Mouse (Mus musculus): ENCODE measurements around the gene Hpse2. TPM values are rescaled to one million over a fixed set of nuclear protein-coding genes. Genes with fewer than 3 reads are reported as not detected.

Gene Hpse2
- total RNA-seq, 2 experiments from 2014 or later = not detected

- no peak for ATAC-seq (replicated peaks; ENCODE audit: low FRiP score, poor library complexity, severe bottlenecking)
Measured at GRCm38 (mm10) chr19:43175437-43175965, 212.7 kb downstream of the Hpse2 start.

DNA sequence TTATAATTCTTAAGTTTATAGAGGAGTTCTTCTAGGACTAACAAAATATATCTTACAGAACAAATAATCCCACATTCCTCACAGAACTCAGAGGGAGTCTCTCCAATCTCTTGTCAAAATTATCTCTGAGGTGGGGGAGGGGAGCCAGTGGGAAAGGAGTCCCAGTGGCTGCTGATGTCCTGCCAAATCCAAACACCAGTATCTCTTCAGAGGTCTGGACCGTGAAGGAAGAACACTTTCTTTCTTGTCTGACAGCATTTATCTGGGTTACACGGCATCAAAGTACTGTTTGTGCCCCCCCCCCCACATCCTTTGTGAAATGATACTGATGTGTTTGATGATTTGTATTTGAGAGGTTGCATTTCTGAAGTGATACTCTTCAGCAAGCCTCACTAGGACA is 213.3 kb downstream of the Hpse2 start:
- ATAC-seq (replicated peaks; ENCODE audit: low FRiP score, poor library complexity, severe bottlenecking) = no peak

- ATAC-seq (replicated peaks; ENCODE audit: low FRiP score, poor library complexity, severe bottlenecking) = no peak
Measured at GRCm38 (mm10) chr19:43156085-43156484, 232.1 kb downstream of the Hpse2 start.

DNA sequence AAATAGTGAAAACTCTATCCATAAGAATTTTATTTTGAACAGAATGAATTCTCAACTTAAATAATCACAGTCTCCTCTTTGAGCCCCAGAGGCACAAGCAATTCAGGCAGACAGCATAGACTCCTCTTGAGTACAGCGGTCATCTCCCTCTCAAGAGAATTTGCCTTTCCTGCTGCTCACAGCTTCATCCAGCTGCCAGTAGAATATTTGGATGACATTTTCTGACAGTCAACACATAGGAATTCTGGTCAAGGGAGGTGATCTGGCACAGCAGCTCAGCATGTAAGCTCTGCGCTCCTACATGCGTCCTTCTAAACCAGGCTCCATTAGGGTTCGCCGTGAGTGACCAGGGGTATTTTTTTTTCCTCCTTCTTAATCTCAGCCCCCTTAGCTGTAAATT is 232.6 kb downstream of the Hpse2 start:
- no peak for ATAC-seq (replicated peaks; ENCODE audit: low FRiP score, poor library complexity, severe bottlenecking)

- ATAC-seq (replicated peaks; ENCODE audit: low FRiP score, poor library complexity, severe bottlenecking) = no peak
Measured at GRCm38 (mm10) chr19:43147901-43148300, 240.3 kb downstream of the Hpse2 start.

DNA sequence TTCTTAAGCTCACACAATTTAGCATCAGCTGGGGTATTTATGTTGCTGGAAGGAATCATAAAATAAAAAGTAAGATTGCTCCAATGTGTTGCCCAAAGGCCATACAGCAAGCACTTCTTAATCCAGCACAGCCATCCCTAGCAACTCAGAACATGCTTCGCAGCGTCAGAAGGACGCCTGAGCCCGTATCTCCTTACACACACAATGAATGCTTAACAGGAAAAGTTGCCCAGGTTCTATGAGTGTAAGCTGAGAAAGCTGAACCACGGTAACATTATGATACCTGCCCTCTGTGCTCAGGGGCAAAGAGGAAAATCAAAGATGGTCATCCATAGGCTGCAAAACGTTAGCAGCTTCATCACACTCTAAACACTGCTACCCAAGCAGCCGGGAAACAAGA is 241.3 kb downstream of the Hpse2 start:
- no peak for ATAC-seq (replicated peaks; ENCODE audit: low FRiP score, poor library complexity, severe bottlenecking)

DNA sequence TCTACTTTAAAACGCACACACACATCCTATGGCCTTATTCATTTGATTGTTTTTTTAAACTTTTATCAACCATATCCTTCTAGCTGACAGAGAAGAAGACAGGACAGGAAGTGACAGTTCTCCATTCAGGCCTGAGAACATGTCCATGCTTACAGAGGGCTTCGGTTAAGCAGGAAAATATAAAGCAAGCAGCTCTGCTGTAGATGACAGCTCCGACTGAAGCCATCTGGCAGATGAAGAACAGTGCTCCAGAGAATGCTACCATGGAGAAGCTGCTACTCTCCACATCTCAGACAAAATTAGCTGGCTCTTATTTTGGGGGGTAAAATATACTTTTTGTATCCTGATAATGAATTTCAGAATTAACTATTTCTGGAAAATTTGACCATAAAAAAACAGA is 246.5 kb downstream of the Hpse2 start:
- no peak for ATAC-seq (replicated peaks; ENCODE audit: low FRiP score, poor library complexity, severe bottlenecking)

GRCm38 (mm10) chr19:43109796-43110195 is 278.4 kb downstream of the Hpse2 start:
- ATAC-seq (replicated peaks; ENCODE audit: low FRiP score, poor library complexity, severe bottlenecking) = no peak

DNA sequence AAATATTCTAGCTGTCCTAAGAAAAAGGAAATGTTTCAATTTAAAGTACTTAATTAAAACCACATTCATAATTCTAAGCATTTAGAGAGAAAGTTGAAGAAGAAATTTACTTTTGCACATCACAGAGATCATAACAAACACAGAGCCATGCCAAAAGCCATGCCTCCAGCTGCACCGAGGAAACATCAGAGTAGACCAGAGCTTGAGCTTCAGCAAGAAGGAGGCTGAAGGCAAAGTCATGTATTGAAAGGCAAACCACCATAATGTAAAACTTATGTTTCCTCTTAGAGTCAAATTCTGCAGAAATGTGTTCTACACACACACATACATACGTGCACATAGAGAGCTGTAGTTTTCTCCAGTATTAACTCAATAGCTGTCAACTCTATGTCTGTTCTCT is 291.2 kb downstream of the Hpse2 start:
- no peak for ATAC-seq (replicated peaks; ENCODE audit: low FRiP score, poor library complexity, severe bottlenecking)

GRCm38 (mm10) chr19:43087216-43087615 is 300.9 kb downstream of the Hpse2 start:
- ATAC-seq (replicated peaks; ENCODE audit: low FRiP score, poor library complexity, severe bottlenecking) = no peak

GRCm38 (mm10) chr19:43064155-43064554 is 324.0 kb downstream of the Hpse2 start:
- ATAC-seq (replicated peaks; ENCODE audit: low FRiP score, poor library complexity, severe bottlenecking) = no peak

GRCm38 (mm10) chr19:43044506-43044905 is 343.6 kb downstream of the Hpse2 start:
- no peak for ATAC-seq (replicated peaks; ENCODE audit: low FRiP score, poor library complexity, severe bottlenecking)

DNA sequence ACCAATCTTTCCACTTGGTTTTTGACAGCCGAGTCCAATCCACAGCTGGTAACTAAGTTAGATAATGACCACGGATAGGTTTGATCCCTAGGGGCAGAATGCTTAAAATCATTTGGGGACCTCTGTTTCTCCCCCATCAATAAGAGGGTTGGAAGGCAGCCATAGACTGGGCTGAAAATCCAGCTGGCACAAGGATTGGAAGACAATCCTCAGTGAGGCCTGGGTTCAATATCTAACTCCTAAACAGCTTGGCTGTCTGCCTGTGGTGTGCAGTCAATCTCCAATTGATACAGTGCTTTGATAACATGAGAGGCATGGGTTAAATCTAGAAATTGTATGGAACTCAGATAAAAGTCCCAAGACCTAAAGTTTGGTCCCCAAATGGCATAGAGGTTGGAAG is 345.4 kb downstream of the Hpse2 start:
- ATAC-seq (replicated peaks; ENCODE audit: low FRiP score, poor library complexity, severe bottlenecking) = no peak

GRCm38 (mm10) chr19:43042211-43042610 is 345.9 kb downstream of the Hpse2 start:
- no peak for ATAC-seq (replicated peaks; ENCODE audit: low FRiP score, poor library complexity, severe bottlenecking)

- ATAC-seq (replicated peaks; ENCODE audit: low FRiP score, poor library complexity, severe bottlenecking) = no peak
Measured at GRCm38 (mm10) chr19:43036381-43036780, 351.8 kb downstream of the Hpse2 start.

GRCm38 (mm10) chr19:43027305-43027704 is 360.9 kb downstream of the Hpse2 start:
- ATAC-seq (replicated peaks; ENCODE audit: low FRiP score, poor library complexity, severe bottlenecking) = no peak

DNA sequence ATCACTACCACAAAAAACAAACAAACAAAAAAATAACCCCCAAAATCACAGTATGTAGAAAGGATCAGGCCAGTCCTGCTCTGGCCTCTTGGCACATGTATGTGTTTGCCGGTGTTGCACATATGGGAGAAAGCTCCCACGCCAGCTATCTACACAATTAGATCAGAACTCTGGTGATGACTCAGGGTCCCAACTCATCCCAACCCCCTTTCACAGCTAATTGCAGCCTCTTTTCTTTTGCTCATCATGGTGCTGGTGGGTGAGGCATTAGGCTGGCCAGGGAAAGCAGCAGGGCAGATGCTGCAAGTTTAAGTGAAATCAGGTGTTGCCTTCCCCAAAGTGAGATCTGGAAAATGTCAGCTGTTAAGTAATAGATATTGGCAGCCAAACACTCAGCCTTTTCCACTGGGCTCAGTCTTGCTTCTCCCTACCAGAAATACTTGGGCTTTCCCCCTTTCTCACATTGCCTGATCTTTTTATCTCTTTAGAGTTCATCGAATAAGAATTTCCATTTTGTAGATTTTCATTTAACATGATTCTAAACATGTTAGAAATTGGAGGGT is 365.5 kb downstream of the Hpse2 start:
- ATAC-seq (replicated peaks; ENCODE audit: low FRiP score, poor library complexity, severe bottlenecking) = no peak

- no peak for ATAC-seq (replicated peaks; ENCODE audit: low FRiP score, poor library complexity, severe bottlenecking)
Measured at GRCm38 (mm10) chr19:43018792-43019191, 369.4 kb downstream of the Hpse2 start.

DNA sequence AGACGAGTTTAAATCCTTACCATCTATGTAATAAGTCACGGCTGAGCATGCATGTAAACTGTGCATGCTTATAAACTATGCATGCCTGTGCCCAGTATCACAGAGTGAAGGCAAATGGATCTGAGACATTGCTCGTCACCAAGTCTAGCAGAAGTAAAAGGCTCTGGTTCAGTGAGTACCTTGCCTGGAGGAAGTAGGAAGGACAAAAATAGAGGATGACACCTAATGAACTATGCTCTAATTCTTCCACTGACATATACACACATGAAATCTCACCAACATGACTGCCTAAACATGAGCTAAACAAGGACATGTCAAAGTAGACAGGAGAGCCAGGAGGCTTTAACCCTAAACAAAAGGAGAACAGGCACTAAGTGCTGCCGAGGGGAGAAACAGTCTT is 391.7 kb downstream of the Hpse2 start:
- ATAC-seq (replicated peaks; ENCODE audit: low FRiP score, poor library complexity, severe bottlenecking) = no peak

DNA sequence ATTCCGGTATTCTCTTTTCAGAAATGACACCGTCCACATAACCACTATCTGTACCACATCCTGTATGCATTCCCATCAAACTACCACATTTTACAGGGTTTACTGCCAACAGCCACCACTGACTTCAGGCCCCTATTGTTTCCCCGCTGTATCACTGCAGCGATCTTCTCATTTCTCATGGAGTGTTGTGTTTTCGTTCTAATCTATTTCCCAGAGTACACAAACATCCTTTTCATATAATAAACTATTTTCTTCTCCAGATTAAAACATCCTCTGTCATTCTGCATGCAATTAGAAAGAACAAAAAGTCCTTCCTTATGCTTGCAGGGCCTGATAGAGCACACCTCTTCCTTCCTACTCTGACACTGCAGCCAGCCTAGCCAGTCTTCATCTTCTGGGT is 399.3 kb downstream of the Hpse2 start:
- no peak for ATAC-seq (replicated peaks; ENCODE audit: low FRiP score, poor library complexity, severe bottlenecking)

DNA sequence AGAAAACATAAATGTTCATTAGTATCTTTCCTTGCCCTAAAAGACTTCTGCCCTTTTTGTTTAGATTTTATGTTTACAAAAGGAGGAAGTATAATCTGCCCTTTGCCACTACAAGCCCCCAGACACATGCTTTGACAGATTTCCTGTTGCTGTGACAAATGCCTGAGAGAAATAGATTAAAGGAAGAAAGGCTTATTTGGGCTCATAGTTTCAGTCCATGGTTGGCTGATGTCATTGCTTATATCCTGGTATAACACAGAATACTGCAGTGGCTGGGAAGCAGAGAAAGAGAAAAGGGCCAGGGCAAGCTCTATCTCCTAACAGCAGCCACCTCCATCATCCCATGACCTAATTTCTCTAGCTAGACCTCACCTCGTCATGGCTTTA is 401.8 kb downstream of the Hpse2 start:
- no peak for ATAC-seq (replicated peaks; ENCODE audit: low FRiP score, poor library complexity, severe bottlenecking)
